Mouse (Mus musculus) stomach, postnatal 0 days (tissue): ENCODE data around the gene Ptcd2.

Source experiments
- CTCF ChIP-seq: IDR thresholded peaks from 2 replicates; pipeline ENCODE4 v1.5.1; 2016; ENCODE audit warnings: antibody characterized with exemption, low read depth, mild to moderate bottlenecking, moderate library complexity
- EP300 ChIP-seq: optimal IDR thresholded peaks from 2 replicates; pipeline ENCODE3; 2016; ENCODE audit warnings: antibody characterized with exemption

GRCm38 (mm10) chr13:99382373-99382772 lies 37.9 kb upstream of the Ptcd2 start:
- TF ChIP-seq CTCF (no peak), EP300 (no peak)
